Mouse (Mus musculus): ENCODE results near the gene Tor3a.

DNA sequence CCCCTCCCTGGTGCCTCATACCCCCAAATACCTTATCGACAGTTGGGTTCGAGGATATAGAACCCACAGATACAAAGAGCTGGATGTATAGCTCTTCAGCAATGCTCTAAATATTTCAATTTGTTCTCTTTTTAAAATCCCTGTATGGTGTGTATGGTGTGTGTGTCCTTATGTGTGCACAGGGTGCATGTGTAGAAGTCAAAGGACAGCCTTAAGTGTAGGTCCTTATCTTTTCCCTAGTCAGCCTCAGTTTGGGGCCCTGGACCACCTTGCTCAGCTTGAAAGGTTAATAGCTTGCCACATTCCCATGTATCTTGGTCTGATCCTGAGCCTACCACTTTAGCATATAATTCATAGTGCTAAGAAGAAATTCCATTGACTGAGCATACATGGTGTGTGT, 65.7 kb downstream of the Tor3a start:
- TF ChIP-seq POLR2A (IDR thresholded peaks at IDR 0.05; ENCODE audit: insufficient read depth, low read length) (no peak), CTCF (IDR thresholded peaks at IDR 0.05; ENCODE audit: low read depth, low read length) (no peak), EP300 (IDR thresholded peaks at IDR 0.05; ENCODE audit: insufficient read depth, low read depth, low read length) (no peak)

Data from ES-Bruce4 (cell line).